Mouse (Mus musculus) limb, embryonic 12.5 days (tissue): ENCODE results near the gene Gm13278. TPM values are rescaled to one million over a fixed set of nuclear protein-coding genes. Genes with fewer than 3 reads are reported as not detected.
A peak's percentile ranks its signal among the peaks of the same experiment; 100 is the strongest.
"Not testable (repeated sequence)": the region's sequence is repeated elsewhere in the genome, so short reads cannot be mapped to it uniquely, and the experiment has no call there.

Source experiments
- ATAC-seq: fragments of 200-750 bp; cut with Nextera tagmentation; 2 replicates; pipeline ENCODE4 v1.8.0; 2017; ENCODE audit warnings: low read depth, moderate TSS enrichment; ENCODE audit not compliant: insufficient number of reproducible peaks, insufficient read depth, low FRiP score, low TSS enrichment
- H3K27ac ChIP-seq: fragments of 300-500 bp; sonication (generic); 2 replicates; pipeline ENCODE4 v1.5.1; 2016; ENCODE audit warnings: mild to moderate bottlenecking, moderate library complexity
- H3K27me3 ChIP-seq: fragments of 300-500 bp; sonication (generic); 2 replicates; pipeline ENCODE4 v1.6.1; 2016; ENCODE audit warnings: mild to moderate bottlenecking, moderate library complexity
- H3K36me3 ChIP-seq: fragments of 300-500 bp; sonication (generic); 2 replicates; pipeline ENCODE4 v1.6.1; 2016; ENCODE audit warnings: mild to moderate bottlenecking, moderate library complexity
- H3K4me1 ChIP-seq: fragments of 300-500 bp; sonication (generic); replicated peaks from 2 replicates; pipeline ENCODE4 v1.6.1; 2016
- H3K4me2 ChIP-seq: fragments of 300-500 bp; sonication (generic); 2 replicates; pipeline ENCODE4 v1.6.1; 2016; ENCODE audit warnings: mild to moderate bottlenecking, moderate library complexity
- H3K4me3 ChIP-seq: fragments of 300-500 bp; sonication (generic); replicated peaks from 2 replicates; pipeline ENCODE4 v1.5.1; 2016; ENCODE audit warnings: mild to moderate bottlenecking
- H3K9ac ChIP-seq: fragments of 300-500 bp; sonication (generic); replicated peaks from 2 replicates; pipeline ENCODE4 v1.6.1; 2016; ENCODE audit warnings: mild to moderate bottlenecking, moderate library complexity
- H3K9me3 ChIP-seq: fragments of 300-500 bp; sonication (generic); 2 replicates; pipeline ENCODE4 v1.6.1; 2016; ENCODE audit warnings: mild to moderate bottlenecking, moderate library complexity
- WGBS: fragments of 180-500 bp; shearing (Covaris S2); methylation state at CpG from one replicate; pipeline ENCODE4 v1.1.7; 2016; 5-methylcytosine and 5-hydroxymethylcytosine counted together
- polyA plus RNA-seq: library from polyadenylated mRNA; unstranded; fragments of >200 nt; fragmentation: Nextera tagmentation; extraction: Ambion mirVana; gene quantifications from 2 replicates; pipeline ENCODE4 v1.2.1, GENCODE M21; 2016

Gm13278 gene
- polyA plus RNA-seq, 1 experiment from 2014 or later: not detected

GRCm38 (mm10) chr4:88793936-88794675 lies 2.8 kb downstream of the Gm13278 start, which contains the start of gene Gm13275:
Gene Gm13275, plus strand, starts transcription at chr4:88794487.
- H3K27ac ChIP-seq, ATAC-seq, H3K4me1 ChIP-seq, H3K9ac ChIP-seq, H3K4me3 ChIP-seq, H3K27me3 ChIP-seq, H3K36me3 ChIP-seq, H3K4me2 ChIP-seq, H3K9me3 ChIP-seq: not testable (repeated sequence)
- 0% methylated on average over 18 of the region's 52 CpGs for WGBS

GRCm38 (mm10) chr4:88797097-88797496 lies 5.7 kb downstream of the Gm13278 start, which contains the start of gene Gm13279:
Gene Gm13279, plus strand, starts transcription at chr4:88797397.
- H3K27ac ChIP-seq, H3K9ac ChIP-seq, H3K27me3 ChIP-seq, H3K9me3 ChIP-seq, H3K4me1 ChIP-seq, H3K4me3 ChIP-seq, H3K36me3 ChIP-seq, ATAC-seq, H3K4me2 ChIP-seq: not testable (repeated sequence)
- WGBS: no CpG with 5 or more reads among the region's 28 CpGs

DNA sequence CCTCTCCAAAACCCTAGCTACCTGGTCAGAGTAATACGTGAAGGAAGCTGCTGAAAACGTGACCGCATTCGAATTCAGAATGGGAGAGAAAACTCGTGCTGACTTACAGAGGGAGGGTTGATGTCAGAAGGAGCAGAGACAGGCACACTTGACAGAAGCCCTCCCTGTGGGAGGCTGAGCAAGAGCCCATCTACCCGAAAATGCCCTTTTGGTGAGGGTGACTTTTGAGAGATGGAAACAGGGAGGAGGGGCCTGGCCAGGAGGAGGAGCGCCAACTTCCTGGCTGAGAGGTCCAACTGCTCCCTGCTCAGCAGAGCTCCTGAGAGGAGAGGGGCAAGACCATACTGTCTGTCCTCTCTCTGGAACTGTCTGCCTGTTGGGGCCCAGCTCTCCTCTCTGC lies 8.0 kb downstream of the Gm13278 start, which contains the start of gene Gm13285:
Gene Gm13285 (plus strand): TSS at position 301 of the 400 bp plus-strand sequence.
- not testable (repeated sequence) for H3K4me3 ChIP-seq, H3K4me1 ChIP-seq, H3K36me3 ChIP-seq, H3K4me2 ChIP-seq, H3K9ac ChIP-seq, H3K27me3 ChIP-seq, H3K9me3 ChIP-seq, H3K27ac ChIP-seq, ATAC-seq
- 11% methylated on average over 5 of the region's 7 CpGs for WGBS

DNA sequence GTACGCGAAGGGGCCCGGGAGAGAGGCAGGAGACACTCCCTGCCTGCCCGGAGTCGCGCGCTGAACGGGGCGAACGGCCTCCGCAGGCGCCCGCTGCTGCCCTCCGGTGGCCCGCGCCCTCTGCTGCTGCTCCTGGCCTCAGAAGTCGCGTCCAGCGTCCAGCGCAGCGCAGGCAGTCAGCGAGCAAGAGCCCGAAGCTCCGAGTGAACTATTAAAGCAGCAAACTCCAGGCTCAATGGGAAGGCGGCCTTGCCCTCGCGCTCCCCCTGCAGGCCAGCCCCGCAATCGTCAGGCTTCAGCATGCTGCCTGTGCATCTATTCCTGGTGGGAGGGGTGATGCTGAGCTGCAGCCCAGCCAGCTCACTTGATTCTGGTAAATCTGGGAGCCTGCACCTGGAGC lies 11.6 kb downstream of the Gm13278 start, which contains the start of gene Gm13287:
Gene Gm13287 (plus strand): TSS at position 301 of the 400 bp plus-strand sequence.
- H3K27ac ChIP-seq, H3K9me3 ChIP-seq, H3K4me3 ChIP-seq, H3K27me3 ChIP-seq, H3K4me1 ChIP-seq, H3K36me3 ChIP-seq, H3K9ac ChIP-seq, ATAC-seq: not testable (repeated sequence)
- peak within 1 kb of the TSS; percentile 19; the same call in 1 of the 2 replicates for H3K4me2 ChIP-seq
- no CpG with 5 or more reads among the region's 29 CpGs for WGBS

DNA sequence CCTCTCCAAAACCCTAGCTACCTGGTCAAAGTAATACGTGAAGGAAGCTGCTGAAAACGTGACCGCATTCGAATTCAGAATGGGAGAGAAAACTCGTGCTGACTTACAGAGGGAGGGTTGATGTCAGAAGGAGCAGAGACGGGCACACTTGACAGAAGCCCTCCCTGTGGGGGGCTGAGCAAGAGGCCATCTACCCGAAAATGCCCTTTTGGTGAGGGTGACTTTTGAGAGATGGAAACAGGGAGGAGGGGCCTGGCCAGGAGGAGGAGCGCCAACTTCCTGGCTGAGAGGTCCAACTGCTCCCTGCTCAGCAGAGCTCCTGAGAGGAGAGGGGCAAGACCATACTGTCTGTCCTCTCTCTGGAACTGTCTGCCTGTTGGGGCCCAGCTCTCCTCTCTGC lies 13.9 kb downstream of the Gm13278 start, which contains the start of gene Gm13288:
Gene Gm13288 (plus strand): TSS at position 301 of the 400 bp plus-strand sequence.
- not testable (repeated sequence) for H3K36me3 ChIP-seq, H3K9ac ChIP-seq, H3K27me3 ChIP-seq, H3K4me1 ChIP-seq, H3K9me3 ChIP-seq, ATAC-seq, H3K27ac ChIP-seq
- H3K4me3 ChIP-seq: 0 out of 2 replicates have a peak within 1 kb of the TSS, but pooled peaks have one; percentile 26
- H3K4me2 ChIP-seq: peak within 1 kb of the TSS; percentile 36; the same call in 1 of the 2 replicates
- WGBS: no CpG with 5 or more reads among the region's 8 CpGs

DNA sequence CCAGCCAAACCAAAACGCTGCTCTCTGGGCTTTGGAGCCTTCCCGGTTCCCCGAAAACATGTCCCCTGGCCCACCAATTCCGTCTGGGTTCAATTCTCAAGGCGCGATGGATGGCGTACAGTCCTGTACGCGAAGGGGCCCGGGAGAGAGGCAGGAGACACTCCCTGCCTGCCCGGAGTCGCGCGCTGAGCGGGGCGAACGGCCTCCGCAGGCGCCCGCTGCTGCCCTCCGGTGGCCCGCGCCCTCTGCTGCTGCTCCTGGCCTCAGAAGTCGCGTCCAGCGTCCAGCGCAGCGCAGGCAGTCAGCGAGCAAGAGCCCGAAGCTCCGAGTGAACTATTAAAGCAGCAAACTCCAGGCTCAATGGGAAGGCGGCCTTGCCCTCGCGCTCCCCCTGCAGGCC lies 14.4 kb downstream of the Gm13278 start:
- H3K4me3 ChIP-seq: 0 out of 2 replicates have a peak overlapping the region, but pooled peaks have one; percentile 26

DNA sequence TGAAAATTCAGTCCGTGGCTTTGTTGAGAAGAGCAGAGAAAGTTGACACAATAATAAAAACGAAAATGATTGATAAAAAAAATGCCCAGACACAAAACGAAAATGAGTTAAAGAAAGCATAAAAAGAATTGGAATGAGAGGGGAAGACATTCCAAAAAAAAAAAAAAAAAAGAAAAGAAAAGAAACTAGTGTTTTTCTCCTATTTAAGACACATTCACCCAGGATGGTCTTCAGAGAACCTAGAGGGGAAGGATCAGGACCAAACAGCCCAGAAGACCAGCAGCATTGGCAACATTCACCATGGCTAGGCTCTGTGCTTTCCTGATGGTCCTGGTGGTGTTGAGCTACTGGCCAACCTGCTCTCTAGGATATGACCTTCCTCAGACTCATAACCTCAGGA lies 24.6 kb downstream of the Gm13278 start, which contains the start of gene Ifna7:
Gene Ifna7 (plus strand): TSS at position 301 of the 400 bp plus-strand sequence.
- 66% methylated on average over 3 of the region's 3 CpGs for WGBS
- H3K27ac ChIP-seq: no peak within 1 kb of the TSS
- no peak for ATAC-seq

More for the DNA sequence above, 14.4 kb downstream of the Gm13278 start:
- H3K27me3 ChIP-seq, H3K27ac ChIP-seq, H3K36me3 ChIP-seq, H3K4me1 ChIP-seq, H3K9ac ChIP-seq, ATAC-seq, H3K9me3 ChIP-seq: not testable (repeated sequence)
- H3K4me2 ChIP-seq: peak overlapping the region; percentile 36; the same call in 1 of the 2 replicates
- WGBS: 0% methylated on average over 8 of the region's 34 CpGs

DNA sequence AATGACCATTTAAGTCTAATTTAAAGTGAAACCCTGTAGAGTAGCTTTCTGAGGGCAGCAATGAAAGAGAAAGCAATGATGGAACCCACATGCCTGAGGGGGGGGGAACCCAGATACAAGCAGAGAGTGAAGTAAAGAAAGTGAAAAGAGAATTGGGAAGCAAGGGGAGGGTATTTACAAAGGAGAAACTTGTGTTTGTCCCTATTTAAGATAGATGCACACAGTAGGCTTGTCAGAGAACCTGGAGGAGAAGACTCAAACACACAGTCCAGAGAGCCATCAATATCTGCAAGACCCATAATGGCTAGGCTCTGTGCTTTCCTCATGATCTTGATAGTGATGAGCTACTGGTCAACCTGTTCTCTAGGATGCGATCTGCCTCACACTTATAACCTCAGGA lies 28.3 kb downstream of the Gm13278 start, which contains the start of gene Ifna11:
Gene Ifna11 (plus strand): TSS at position 301 of the 400 bp plus-strand sequence.
- no peak within 1 kb of the TSS for H3K9ac ChIP-seq
- ATAC-seq: no peak
- H3K4me1 ChIP-seq: no peaks in the 10 kb centered on the region
- no peaks in the 10 kb centered on the region; the same call in 1 of the 2 replicates for H3K27me3 ChIP-seq
- WGBS: 83% methylated on average over 1 of the region's 1 CpGs
- no peaks in the 10 kb centered on the region for H3K36me3 ChIP-seq
- no peak within 1 kb of the TSS for H3K4me3 ChIP-seq
- H3K9me3 ChIP-seq: no peaks in the 10 kb centered on the region
- no peak within 1 kb of the TSS for H3K27ac ChIP-seq
- no peak within 1 kb of the TSS for H3K4me2 ChIP-seq

More for the DNA sequence above, 24.6 kb downstream of the Gm13278 start, which contains the start of gene Ifna7:
- no peak within 1 kb of the TSS for H3K4me3 ChIP-seq
- no peak within 1 kb of the TSS for H3K9ac ChIP-seq
- no peaks in the 10 kb centered on the region for H3K4me1 ChIP-seq
- no peaks in the 10 kb centered on the region for H3K36me3 ChIP-seq
- H3K27me3 ChIP-seq: no peaks in the 10 kb centered on the region; the same call in 1 of the 2 replicates
- H3K4me2 ChIP-seq: no peak within 1 kb of the TSS
- H3K9me3 ChIP-seq: no peaks in the 10 kb centered on the region

- Histone ChIP-seq H3K36me3 (no peaks in the 10 kb centered on the region), H3K4me1 (no peaks in the 10 kb centered on the region), H3K27me3 (no peaks in the 10 kb centered on the region), H3K9me3 (no peaks in the 10 kb centered on the region), H3K4me3 (no peak overlapping the region), H3K9ac (no peak overlapping the region), H3K4me2 (no peak overlapping the region), H3K27ac (no peak overlapping the region)
- ATAC-seq: no peak
- WGBS: 26% methylated on average over 4 of the region's 4 CpGs
Observed at GRCm38 (mm10) chr4:88822995-88823394, 31.6 kb downstream of the Gm13278 start.

- H3K4me2 ChIP-seq, ATAC-seq, H3K27ac ChIP-seq, H3K4me3 ChIP-seq, H3K27me3 ChIP-seq, H3K36me3 ChIP-seq, H3K4me1 ChIP-seq, H3K9ac ChIP-seq, H3K9me3 ChIP-seq: not testable (repeated sequence)
Observed at GRCm38 (mm10) chr4:88827116-88827515, 35.8 kb downstream of the Gm13278 start, which contains the start of gene Ifna6. Gene Ifna6, plus strand, starts transcription at chr4:88827416.

DNA sequence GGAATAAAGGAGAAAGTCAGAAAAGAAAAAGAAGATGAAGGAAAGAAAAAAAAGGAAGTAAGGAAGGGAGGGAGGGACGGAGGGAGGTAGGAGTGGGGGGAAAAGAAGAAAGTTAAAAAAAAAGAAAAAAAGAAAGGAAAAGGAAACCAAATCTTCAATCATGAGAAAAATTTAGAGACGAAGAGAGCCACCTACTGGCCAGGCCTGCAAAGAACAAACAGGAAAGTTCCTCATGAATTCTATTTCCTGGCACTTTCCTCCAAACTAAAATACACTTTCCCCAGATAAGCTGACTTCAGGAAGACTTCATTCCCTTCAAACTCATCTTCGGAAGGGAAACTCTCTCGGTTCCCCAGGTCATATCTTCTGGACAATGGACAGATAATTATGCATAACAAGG lies 39.2 kb downstream of the Gm13278 start:
- H3K36me3 ChIP-seq: no peaks in the 10 kb centered on the region
- H3K27me3 ChIP-seq: no peaks in the 10 kb centered on the region
- ATAC-seq: no peak
- 34% methylated on average over 4 of the region's 4 CpGs for WGBS
- H3K4me1 ChIP-seq: no peaks in the 10 kb centered on the region
- H3K9ac ChIP-seq: no peak overlapping the region
- H3K4me2 ChIP-seq: no peak overlapping the region
- no peak overlapping the region for H3K4me3 ChIP-seq
- H3K27ac ChIP-seq: no peak overlapping the region
- no peaks in the 10 kb centered on the region for H3K9me3 ChIP-seq
